26 mouse cellular contexts compared by ENCODE assay signal in genomic region chrX:11957011-11957410, GRCm38 (mm10).
"Had no signal": no experiment of that assay in that cellular context is flagged by ENCODE, and none has a peak within 500 bp of the region (broad histone marks: within the 10 kb centered on the region; RNA-seq: fewer than 3 reads in every experiment).

No protein-coding gene starts in this region.

- H3K9me3 ChIP-seq: heart, embryonic 10.5 days; heart, embryonic 13.5 days; heart, embryonic 15.5 days; hindbrain, embryonic 15.5 days; limb, embryonic 10.5 days; limb, embryonic 12.5 days; liver, embryonic 13.5 days; liver, embryonic 15.5 days had no signal

- DNase-seq: gastrocnemius, adult 2 months; gastrocnemius, postnatal 10 days; gastrocnemius, postnatal 25 days; heart, adult 18-20 months; heart, postnatal 14 days; heart, postnatal 36 days; kidney, adult 18-20 months; kidney, adult 8-10 months; kidney, postnatal 10 days; kidney, postnatal 25 days; kidney, postnatal 4 days; liver; liver, embryonic 13.5 days had no signal

- H3K27me3 ChIP-seq: liver, embryonic 13.5 days had no signal

- H3K4me2 ChIP-seq: heart, embryonic 13.5 days; heart, embryonic 15.5 days; hindbrain, embryonic 13.5 days; hindbrain, embryonic 15.5 days; limb, embryonic 12.5 days; liver, embryonic 11.5 days; liver, embryonic 13.5 days; liver, embryonic 15.5 days had no signal

- H3K36me3 ChIP-seq: heart, embryonic 10.5 days; heart, embryonic 13.5 days; heart, embryonic 15.5 days; hindbrain, embryonic 13.5 days; hindbrain, embryonic 15.5 days; limb, embryonic 10.5 days; limb, embryonic 12.5 days; liver, embryonic 13.5 days; liver, embryonic 15.5 days had no signal

- H3K27ac ChIP-seq: gastrocnemius, adult 2 months; heart, embryonic 10.5 days; heart, embryonic 13.5 days; heart, embryonic 15.5 days; hindbrain, embryonic 13.5 days; hindbrain, embryonic 15.5 days; hindbrain, postnatal 0 days; layer of hippocampus, adult 2 months; left cerebral cortex, adult 2 months; limb, embryonic 10.5 days; limb, embryonic 12.5 days; liver, embryonic 13.5 days; liver, embryonic 15.5 days had no signal

- H3K9ac ChIP-seq: heart, embryonic 13.5 days; heart, embryonic 15.5 days; hindbrain, embryonic 13.5 days; hindbrain, embryonic 15.5 days; limb, embryonic 12.5 days; liver, embryonic 13.5 days; liver, embryonic 15.5 days had no signal

- H3K4me3 ChIP-seq: gastrocnemius, adult 2 months; heart, embryonic 10.5 days; heart, embryonic 13.5 days; heart, embryonic 15.5 days; hindbrain, embryonic 13.5 days; hindbrain, embryonic 15.5 days; layer of hippocampus, adult 2 months; left cerebral cortex, adult 2 months; limb, embryonic 10.5 days; limb, embryonic 12.5 days; liver, embryonic 13.5 days; liver, embryonic 15.5 days had no signal

- ATAC-seq: hindbrain, postnatal 0 days; intestine, postnatal 0 days had no signal

- H3K4me1 ChIP-seq: heart, embryonic 10.5 days; heart, embryonic 13.5 days; heart, embryonic 15.5 days; hindbrain, embryonic 13.5 days; hindbrain, embryonic 15.5 days; limb, embryonic 10.5 days; limb, embryonic 12.5 days; liver, embryonic 15.5 days had no signal
